Mouse (Mus musculus) limb, embryonic 14.5 days (tissue): ENCODE results near the gene Msi2. TPM values are rescaled to one million over a fixed set of nuclear protein-coding genes. Genes with fewer than 3 reads are reported as not detected.

Experiments used
- ATAC-seq: fragments of 200-750 bp; cut with Nextera tagmentation; 2 replicates; pipeline ENCODE4 v1.8.0; 2017; ENCODE audit warnings: low read depth, moderate number of reproducible peaks, moderate TSS enrichment; ENCODE audit not compliant: low FRiP score
- DNase-seq: peaks from one replicate; pipeline ENCODE4 v3.0.0-alpha.2; 2015; ENCODE audit warnings: low spot score
- H3K27ac ChIP-seq: fragments of 300-500 bp; sonication (generic); replicated peaks from 2 replicates; pipeline ENCODE4 v1.5.1; 2014; ENCODE audit warnings: low read depth, mild to moderate bottlenecking, low read length, moderate library complexity, mixed read lengths
- H3K27me3 ChIP-seq: fragments of 300-500 bp; sonication (generic); 2 replicates; pipeline ENCODE4 v1.6.1; 2014; ENCODE audit warnings: low read length, mixed read lengths; ENCODE audit not compliant: control insufficient read depth, insufficient read depth
- H3K36me3 ChIP-seq: fragments of 300-500 bp; sonication (generic); 2 replicates; pipeline ENCODE4 v1.6.1; 2014; ENCODE audit warnings: mild to moderate bottlenecking, low read length, moderate library complexity, mixed read lengths; ENCODE audit not compliant: control insufficient read depth, insufficient read depth
- H3K4me1 ChIP-seq: fragments of 300-500 bp; sonication (generic); 2 replicates; pipeline ENCODE4 v1.6.1; 2014; ENCODE audit warnings: antibody characterized with exemption, low read length, mixed read lengths; ENCODE audit not compliant: control insufficient read depth, insufficient read depth
- H3K4me2 ChIP-seq: fragments of 300-500 bp; sonication (generic); replicated peaks from 2 replicates; pipeline ENCODE4 v1.6.1; 2014; ENCODE audit warnings: low read depth, mild to moderate bottlenecking, low read length, moderate library complexity; ENCODE audit not compliant: severe bottlenecking
- H3K4me3 ChIP-seq: fragments of 300-500 bp; sonication (generic); replicated peaks from 2 replicates; pipeline ENCODE4 v1.5.1; 2014; ENCODE audit warnings: low read length
- H3K9ac ChIP-seq: fragments of 300-500 bp; sonication (generic); 2 replicates; pipeline ENCODE4 v1.6.1; 2014; ENCODE audit warnings: mild to moderate bottlenecking, low read depth, low read length, moderate library complexity; ENCODE audit not compliant: severe bottlenecking
- H3K9me3 ChIP-seq: fragments of 300-500 bp; sonication (generic); 2 replicates; pipeline ENCODE4 v1.6.1; 2016; ENCODE audit warnings: low read length; ENCODE audit not compliant: control insufficient read depth
- POLR2A ChIP-seq: fragments of 200-500 bp; IDR thresholded peaks from 2 replicates; pipeline ENCODE4 v1.8.0; 2012; ENCODE audit warnings: inconsistent platforms, mild to moderate bottlenecking, moderate library complexity, borderline replicate concordance; ENCODE audit not compliant: insufficient read depth, insufficient read length; ENCODE audit errors: extremely low read depth
- WGBS: fragments of 180-500 bp; shearing (Covaris S2); extraction: QIAGEN DNeasy Blood & Tissue Kit; methylation state at CpG from one replicate; pipeline ENCODE4 v1.1.7; 2014; 5-methylcytosine and 5-hydroxymethylcytosine counted together
- polyA plus RNA-seq, 2 experiments: library from polyadenylated mRNA; depleted of rRNA in 1 of 2; stranded (reverse) in 1 of 2; unstranded in 1 of 2; fragments of >200 nt; fragmentation: Nextera tagmentation in 1 of 2; extraction: Ambion mirVana in 1 of 2; gene quantifications; 2 replicates each; pipeline versions ENCODE4 v1.2.1 to v1.2.3; 2012 to 2014

The Msi2 gene
- polyA plus RNA-seq, 2 experiments = 13.9 to 36.5 TPM

GRCm38 (mm10) chr11:88502566-88502965, 215.7 kb downstream of the Msi2 start:
- Histone ChIP-seq H3K9ac (no peak overlapping the region), H3K4me2 (no peak overlapping the region), H3K4me1 (peaks cover 11% of the 10 kb centered on the region), H3K27me3 (no peaks in the 10 kb centered on the region), H3K27ac (no peak overlapping the region), H3K9me3 (no peaks in the 10 kb centered on the region), H3K4me3 (no peak overlapping the region), H3K36me3 (no peaks in the 10 kb centered on the region)
- DNase-seq (no peak), ATAC-seq (no peak)
- TF ChIP-seq POLR2A = no peak
- 41% methylated on average over 6 of the region's 6 CpGs for WGBS

- Histone ChIP-seq H3K27ac (no peak overlapping the region), H3K9ac (no peak overlapping the region), H3K4me1 (no peaks in the 10 kb centered on the region), H3K4me3 (no peak overlapping the region), H3K27me3 (no peaks in the 10 kb centered on the region), H3K9me3 (no peaks in the 10 kb centered on the region), H3K36me3 (no peaks in the 10 kb centered on the region), H3K4me2 (no peak overlapping the region)
- TF ChIP-seq POLR2A = no peak
- 59% methylated on average over 7 of the region's 7 CpGs for WGBS
- ATAC-seq (no peak; the same call in 1 of the 2 replicates), DNase-seq (no peak)
Measured at GRCm38 (mm10) chr11:88498491-88498890, 219.8 kb downstream of the Msi2 start.

- Histone ChIP-seq H3K4me2 (no peak overlapping the region), H3K4me3 (no peak overlapping the region), H3K27me3 (no peaks in the 10 kb centered on the region), H3K36me3 (no peaks in the 10 kb centered on the region), H3K4me1 (no peaks in the 10 kb centered on the region), H3K9ac (no peak overlapping the region), H3K9me3 (no peaks in the 10 kb centered on the region), H3K27ac (no peak overlapping the region)
- no peak for TF ChIP-seq POLR2A
- 83% methylated on average over 5 of the region's 5 CpGs for WGBS
- ATAC-seq = no peak
- no peak for DNase-seq
Measured at GRCm38 (mm10) chr11:88496460-88496859, 221.9 kb downstream of the Msi2 start.

- Histone ChIP-seq H3K27ac (no peak overlapping the region), H3K9ac (no peak overlapping the region), H3K4me2 (no peak overlapping the region), H3K36me3 (no peaks in the 10 kb centered on the region), H3K9me3 (no peaks in the 10 kb centered on the region), H3K4me3 (no peak overlapping the region), H3K4me1 (no peaks in the 10 kb centered on the region), H3K27me3 (no peaks in the 10 kb centered on the region)
- no peak for ATAC-seq
- no peak for TF ChIP-seq POLR2A
- 86% methylated on average over 5 of the region's 5 CpGs for WGBS
- DNase-seq = no peak
Measured at GRCm38 (mm10) chr11:88495759-88496158, 222.6 kb downstream of the Msi2 start.

- Histone ChIP-seq H3K4me1 (0 out of 2 replicates have a peak, but pooled peaks cover 3% of the 10 kb centered on the region), H3K27me3 (no peaks in the 10 kb centered on the region), H3K9me3 (no peaks in the 10 kb centered on the region), H3K4me2 (no peak overlapping the region), H3K4me3 (no peak overlapping the region), H3K36me3 (no peaks in the 10 kb centered on the region), H3K9ac (no peak overlapping the region), H3K27ac (no peak overlapping the region)
- WGBS = 86% methylated on average over 3 of the region's 3 CpGs
- ATAC-seq = no peak
- TF ChIP-seq POLR2A = no peak
- DNase-seq = no peak
Measured at GRCm38 (mm10) chr11:88495018-88495417, 223.3 kb downstream of the Msi2 start.
